Mouse (Mus musculus) hindbrain, postnatal 0 days (tissue): Measurements from ENCODE around the gene Clk2. TPM values are rescaled to one million over a fixed set of nuclear protein-coding genes. Genes with fewer than 3 reads are reported as not detected.
A peak's percentile ranks its signal among the peaks of the same experiment; 100 is the strongest.

Experiments used
- ATAC-seq: fragments of 200-750 bp; cut with Nextera tagmentation; 2 replicates; pipeline ENCODE4 v1.8.0; 2017; ENCODE audit warnings: mild to moderate bottlenecking, moderate TSS enrichment, moderate library complexity
- DNase-seq: peaks from one replicate; pipeline ENCODE4 v3.0.0-alpha.2; 2015; ENCODE audit warnings: low spot score
- H3K27ac ChIP-seq: fragments of 300-500 bp; sonication (generic); 2 replicates; pipeline ENCODE4 v1.5.1; 2014; ENCODE audit warnings: mild to moderate bottlenecking
- H3K27me3 ChIP-seq: fragments of 300-500 bp; sonication (generic); 2 replicates; pipeline ENCODE4 v1.6.1; 2014; ENCODE audit warnings: low read length, mixed read lengths; ENCODE audit not compliant: insufficient read depth
- H3K36me3 ChIP-seq: fragments of 300-500 bp; sonication (generic); 2 replicates; pipeline ENCODE4 v1.6.1; 2014; ENCODE audit warnings: low read length, mixed read lengths; ENCODE audit not compliant: insufficient read depth
- H3K4me1 ChIP-seq: fragments of 300-500 bp; sonication (generic); 2 replicates; pipeline ENCODE4 v1.6.1; 2014; ENCODE audit warnings: antibody characterized with exemption, low read length, mixed read lengths; ENCODE audit not compliant: insufficient read depth
- H3K4me2 ChIP-seq: fragments of 300-500 bp; sonication (generic); 2 replicates; pipeline ENCODE4 v1.6.1; 2014; ENCODE audit warnings: low read depth, mild to moderate bottlenecking, low read length, moderate library complexity, mixed read lengths
- H3K4me3 ChIP-seq: fragments of 300-500 bp; sonication (generic); 2 replicates; pipeline ENCODE4 v1.5.1; 2014; ENCODE audit warnings: low read length
- H3K9ac ChIP-seq: fragments of 300-500 bp; sonication (generic); replicated peaks from 2 replicates; pipeline ENCODE4 v1.6.1; 2014; ENCODE audit warnings: mild to moderate bottlenecking, low read length, moderate library complexity, mixed read lengths
- H3K9me3 ChIP-seq: fragments of 300-500 bp; sonication (generic); 2 replicates; pipeline ENCODE4 v1.6.1; 2016; ENCODE audit warnings: low read length, mixed read lengths
- CTCF ChIP-seq: IDR thresholded peaks from 2 replicates; pipeline ENCODE4 v1.5.1; 2016; ENCODE audit warnings: antibody characterized with exemption, control low read depth, low read depth
- WGBS: fragments of 180-500 bp; shearing (Covaris S2); extraction: QIAGEN DNeasy Blood & Tissue Kit; methylation state at CpG from one replicate; pipeline ENCODE4 v1.1.7; 2014; 5-methylcytosine and 5-hydroxymethylcytosine counted together
- polyA plus RNA-seq: library from polyadenylated mRNA; unstranded; fragments of >200 nt; fragmentation: Nextera tagmentation; extraction: Ambion mirVana; gene quantifications from 2 replicates; pipeline ENCODE4 v1.2.1, GENCODE M21; 2015
- total RNA-seq: library from RNA; depleted of rRNA; stranded (reverse); fragments of >200 nt; gene quantifications from 2 replicates; pipeline ENCODE4 v1.2.3, GENCODE M21; 2014; rRNA removed

Gene Clk2
- total RNA-seq (36.3 and 43.1 TPM in 2 replicates), polyA plus RNA-seq (13.3 and 13.7 TPM in 2 replicates)

GRCm38 (mm10) chr3:89164506-89165267 is at the start of gene Clk2:
TSS of gene Clk2 (plus strand) at chr3:89164795.
- peaks cover 11% of the 10 kb centered on the region for H3K4me1 ChIP-seq
- H3K36me3 ChIP-seq: peaks cover 23% of the 10 kb centered on the region
- no peaks in the 10 kb centered on the region for H3K27me3 ChIP-seq
- ATAC-seq (peak; percentile 96), DNase-seq (peak; percentile 96)
- H3K27ac ChIP-seq: peak within 1 kb of the TSS; percentile 95
- H3K9ac ChIP-seq: peak within 1 kb of the TSS; percentile 89
- H3K4me3 ChIP-seq: peak within 1 kb of the TSS; percentile 94
- peak within 1 kb of the TSS; percentile 76 for H3K4me2 ChIP-seq
- H3K9me3 ChIP-seq: no peaks in the 10 kb centered on the region
- no peak for TF ChIP-seq CTCF
- WGBS: under 1% methylated on average over 70 of the region's 79 CpGs

GRCm38 (mm10) chr3:89115522-89115921 is 49.1 kb upstream of the Clk2 start:
- H3K27me3 ChIP-seq: no peaks in the 10 kb centered on the region
- ATAC-seq (no peak), DNase-seq (peak; percentile 30)
- no peaks in the 10 kb centered on the region for H3K36me3 ChIP-seq
- no peaks in the 10 kb centered on the region for H3K4me1 ChIP-seq
- H3K4me3 ChIP-seq: no peak overlapping the region
- no peak overlapping the region for H3K4me2 ChIP-seq
- TF ChIP-seq CTCF: peak; percentile 61
- WGBS: 9% methylated on average over 2 of the region's 2 CpGs
- no peak overlapping the region for H3K27ac ChIP-seq
- no peaks in the 10 kb centered on the region for H3K9me3 ChIP-seq
- H3K9ac ChIP-seq: no peak overlapping the region

- Histone ChIP-seq H3K9me3 (no peaks in the 10 kb centered on the region), H3K4me1 (no peaks in the 10 kb centered on the region), H3K9ac (no peak overlapping the region), H3K36me3 (no peaks in the 10 kb centered on the region), H3K4me3 (no peak overlapping the region), H3K27ac (no peak overlapping the region), H3K4me2 (no peak overlapping the region), H3K27me3 (no peaks in the 10 kb centered on the region)
- TF ChIP-seq CTCF: no peak
- WGBS: 80% methylated on average over 2 of the region's 2 CpGs
- ATAC-seq: no peak
- no peak for DNase-seq
Observed at GRCm38 (mm10) chr3:89123313-89123712, 41.3 kb upstream of the Clk2 start.

- no peak for DNase-seq
- no peaks in the 10 kb centered on the region for H3K9me3 ChIP-seq
- no peak overlapping the region for H3K4me2 ChIP-seq
- no peak for TF ChIP-seq CTCF
- H3K4me3 ChIP-seq: no peak overlapping the region
- no peaks in the 10 kb centered on the region for H3K27me3 ChIP-seq
- no peak for ATAC-seq
- H3K4me1 ChIP-seq: no peaks in the 10 kb centered on the region
- H3K27ac ChIP-seq: no peak overlapping the region
- H3K9ac ChIP-seq: no peak overlapping the region
- 61% methylated on average over 3 of the region's 3 CpGs for WGBS
- H3K36me3 ChIP-seq: no peaks in the 10 kb centered on the region
Observed at GRCm38 (mm10) chr3:89124241-89124640, 40.4 kb upstream of the Clk2 start.

GRCm38 (mm10) chr3:89125981-89126380 is 38.6 kb upstream of the Clk2 start:
- ATAC-seq (no peak), DNase-seq (no peak)
- H3K27ac ChIP-seq: no peak overlapping the region
- H3K4me2 ChIP-seq: no peak overlapping the region
- no peaks in the 10 kb centered on the region for H3K36me3 ChIP-seq
- no peak overlapping the region for H3K9ac ChIP-seq
- WGBS: 94% methylated on average over 3 of the region's 3 CpGs
- no peak overlapping the region for H3K4me3 ChIP-seq
- H3K27me3 ChIP-seq: no peaks in the 10 kb centered on the region
- H3K9me3 ChIP-seq: no peaks in the 10 kb centered on the region
- no peaks in the 10 kb centered on the region for H3K4me1 ChIP-seq
- TF ChIP-seq CTCF: no peak

GRCm38 (mm10) chr3:89129908-89130307 is 34.7 kb upstream of the Clk2 start:
- no peak for DNase-seq
- H3K4me2 ChIP-seq: no peak overlapping the region
- TF ChIP-seq CTCF: no peak
- no peak overlapping the region for H3K9ac ChIP-seq
- no peak overlapping the region for H3K27ac ChIP-seq
- WGBS: 89% methylated on average over 3 of the region's 3 CpGs
- H3K9me3 ChIP-seq: no peaks in the 10 kb centered on the region
- H3K36me3 ChIP-seq: no peaks in the 10 kb centered on the region
- H3K27me3 ChIP-seq: no peaks in the 10 kb centered on the region
- ATAC-seq: no peak
- no peak overlapping the region for H3K4me3 ChIP-seq
- no peaks in the 10 kb centered on the region for H3K4me1 ChIP-seq

GRCm38 (mm10) chr3:89131816-89132215 is 32.8 kb upstream of the Clk2 start:
- Histone ChIP-seq H3K4me3 (peak overlapping the region; percentile 28; the same call in 1 of the 2 replicates), H3K4me2 (peak overlapping the region; percentile 69), H3K27me3 (no peaks in the 10 kb centered on the region), H3K4me1 (no peaks in the 10 kb centered on the region), H3K27ac (no peak overlapping the region), H3K9me3 (no peaks in the 10 kb centered on the region), H3K9ac (no peak overlapping the region), H3K36me3 (no peaks in the 10 kb centered on the region)
- ATAC-seq (no peak), DNase-seq (no peak)
- no peak for TF ChIP-seq CTCF
- 23% methylated on average over 4 of the region's 4 CpGs for WGBS
